Mouse (Mus musculus) bone marrow macrophage, adult 2 months (primary cell): ENCODE measurements around the gene Cd5.

Experiments used
- CTCF ChIP-seq: IDR thresholded peaks from 2 replicates; pipeline ENCODE4 v1.5.1; 2012; ENCODE audit warnings: low read depth, mild to moderate bottlenecking, low read length, moderate library complexity
- POLR2A ChIP-seq: IDR thresholded peaks from 2 replicates; pipeline ENCODE4 v1.6.1; 2012; ENCODE audit warnings: mild to moderate bottlenecking, low read depth, low read length, borderline replicate concordance

DNA sequence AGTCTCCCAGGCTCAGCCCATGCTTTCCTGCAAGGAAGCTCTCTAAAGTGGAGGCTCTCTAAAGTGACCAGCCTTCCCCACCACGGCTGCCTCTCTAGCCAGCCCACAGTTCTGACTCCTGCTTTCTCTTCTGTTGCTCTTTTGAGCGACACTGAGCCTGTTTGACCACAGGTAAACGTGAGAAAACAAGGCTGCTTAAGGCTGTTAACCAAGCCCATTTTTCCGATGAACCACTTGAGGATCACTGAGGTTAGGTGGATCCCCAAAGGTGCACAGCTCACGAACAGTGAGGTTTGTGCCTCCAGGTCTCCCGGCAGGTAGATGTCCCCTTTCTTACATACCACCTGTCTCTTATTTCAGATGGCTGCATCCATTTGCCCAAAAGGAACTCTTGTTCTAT, 3.3 kb upstream of the Cd5 start:
- TF ChIP-seq CTCF (no peak), POLR2A (no peak)
